Mouse (Mus musculus) ES-Bruce4 (cell line): ENCODE results near the gene Skil. TPM values are rescaled to one million over a fixed set of nuclear protein-coding genes. Genes with fewer than 3 reads are reported as not detected.

Experiments used
- H3K27ac ChIP-seq: 2 replicates; pipeline ENCODE4 v1.5.1; 2012; ENCODE audit warnings: low read length, inconsistent platforms; ENCODE audit not compliant: insufficient read depth
- H3K27me3 ChIP-seq: 2 replicates; pipeline ENCODE4 v1.6.1; 2012; ENCODE audit warnings: mild to moderate bottlenecking, low read length, inconsistent platforms; ENCODE audit not compliant: control insufficient read depth, poor library complexity, insufficient read depth, severe bottlenecking
- H3K36me3 ChIP-seq: 2 replicates; pipeline ENCODE4 v1.6.1; 2012; ENCODE audit warnings: inconsistent platforms, mild to moderate bottlenecking, low read length, moderate library complexity; ENCODE audit not compliant: control insufficient read depth, poor library complexity, insufficient read depth, severe bottlenecking
- H3K4me1 ChIP-seq: one replicate; pipeline ENCODE4 v1.8.1; 2011; ENCODE audit warnings: low read length; ENCODE audit not compliant: control insufficient read depth, insufficient read depth
- H3K4me3 ChIP-seq: 2 replicates; pipeline ENCODE4 v1.5.1; 2011; ENCODE audit warnings: low read depth, mild to moderate bottlenecking, low read length
- H3K9ac ChIP-seq: 2 replicates; pipeline ENCODE4 v1.6.1; 2012; ENCODE audit warnings: low read depth, mild to moderate bottlenecking, inconsistent platforms; ENCODE audit not compliant: poor library complexity, severe bottlenecking
- H3K9me3 ChIP-seq: replicated peaks from 2 replicates; pipeline ENCODE4 v1.6.1; 2012; ENCODE audit warnings: mild to moderate bottlenecking, low read length, inconsistent platforms; ENCODE audit not compliant: control insufficient read depth, poor library complexity, insufficient read depth, severe bottlenecking
- CTCF ChIP-seq: IDR thresholded peaks from one replicate; pipeline ENCODE4 v1.8.1; 2011; ENCODE audit warnings: low read depth, low read length
- EP300 ChIP-seq: IDR thresholded peaks from 2 replicates; pipeline ENCODE4 v1.6.1; 2011; ENCODE audit warnings: low read depth, low read length; ENCODE audit not compliant: insufficient read depth
- POLR2A ChIP-seq: IDR thresholded peaks from one replicate; pipeline ENCODE4 v1.8.1; 2011; ENCODE audit warnings: low read length; ENCODE audit not compliant: insufficient read depth
- polyA plus RNA-seq: library from polyadenylated mRNA; stranded (reverse); fragments of >200 nt; gene quantifications from 2 replicates; pipeline ENCODE4 v1.2.4, GENCODE M21; 2011; ENCODE audit warnings: low read depth; ENCODE audit not compliant: missing spikeins, insufficient read depth, insufficient read length

Skil gene
- polyA plus RNA-seq, result 64.4 and 69.6 TPM in 2 replicates

- Histone ChIP-seq H3K4me3 (peak within 1 kb of the TSS; percentile 96), H3K4me1 (peaks cover 7% of the 10 kb centered on the region), H3K27ac (peak within 1 kb of the TSS; percentile 80), H3K9me3 (no peaks in the 10 kb centered on the region), H3K9ac (peak within 1 kb of the TSS; percentile 98), H3K36me3 (peaks cover 18% of the 10 kb centered on the region), H3K27me3 (no peaks in the 10 kb centered on the region)
- no peak for TF ChIP-seq POLR2A
- TF ChIP-seq EP300, result no peak
- no peak for TF ChIP-seq CTCF
Observed at GRCm38 (mm10) chr3:31094531-31095178, at the start of gene Skil. Skil (plus strand) TSS chr3:31095058.

- no peak overlapping the region for H3K9ac ChIP-seq
- TF ChIP-seq CTCF, result no peak
- TF ChIP-seq EP300, result no peak
- no peak for TF ChIP-seq POLR2A
- H3K36me3 ChIP-seq, result peaks cover 27% of the 10 kb centered on the region
- H3K27ac ChIP-seq, result no peak overlapping the region
- no peak overlapping the region for H3K4me3 ChIP-seq
- no peaks in the 10 kb centered on the region for H3K9me3 ChIP-seq
- no peaks in the 10 kb centered on the region for H3K4me1 ChIP-seq
- no peaks in the 10 kb centered on the region for H3K27me3 ChIP-seq
Observed at GRCm38 (mm10) chr3:31047263-31047662, 47.6 kb upstream of the Skil start.

DNA sequence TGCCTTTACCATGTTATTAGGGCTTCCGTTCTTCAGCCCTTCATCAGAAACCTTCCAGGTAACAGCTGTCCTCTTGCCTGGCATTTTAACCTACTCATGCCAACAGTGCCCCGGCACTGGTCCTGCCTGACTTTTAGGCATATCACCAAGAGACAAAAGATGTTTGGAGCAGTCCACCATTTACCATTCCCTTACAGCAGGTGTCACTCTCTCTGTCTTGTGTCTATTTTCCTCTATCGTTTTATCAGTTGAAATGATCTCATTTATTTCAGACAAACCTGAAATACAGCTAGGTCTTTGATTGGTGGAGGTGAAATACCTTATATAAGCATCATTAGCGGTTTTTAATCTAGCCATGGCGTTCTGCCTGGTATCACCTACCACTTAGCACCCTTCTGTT, 45.8 kb upstream of the Skil start:
- Histone ChIP-seq H3K4me1 (no peaks in the 10 kb centered on the region), H3K9ac (no peak overlapping the region), H3K9me3 (no peaks in the 10 kb centered on the region), H3K27ac (no peak overlapping the region), H3K27me3 (no peaks in the 10 kb centered on the region), H3K4me3 (no peak overlapping the region), H3K36me3 (peaks cover 22% of the 10 kb centered on the region)
- TF ChIP-seq EP300 (no peak), POLR2A (no peak), CTCF (no peak)

DNA sequence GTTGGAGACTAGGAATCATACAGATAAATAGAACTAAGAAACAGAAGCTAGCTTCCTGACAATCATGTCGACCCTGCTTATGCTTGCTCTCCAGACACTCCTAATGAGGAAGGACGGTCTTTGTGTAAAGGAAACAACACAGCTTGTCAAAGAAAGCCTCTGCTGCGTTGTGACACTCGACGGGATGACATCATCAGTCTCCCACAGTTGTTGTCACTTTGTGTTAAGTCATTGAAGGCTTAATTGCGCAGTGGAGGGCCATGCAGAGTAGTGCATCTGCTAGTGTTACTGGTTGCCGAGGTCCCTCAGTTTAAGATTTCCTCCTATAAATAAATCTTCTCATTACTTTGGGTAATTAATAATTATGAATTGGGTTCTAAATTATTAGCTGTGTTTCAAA, 44.5 kb upstream of the Skil start:
- Histone ChIP-seq H3K27me3 (no peaks in the 10 kb centered on the region), H3K4me3 (no peak overlapping the region), H3K27ac (no peak overlapping the region), H3K9me3 (no peaks in the 10 kb centered on the region), H3K4me1 (no peaks in the 10 kb centered on the region), H3K36me3 (peaks cover 20% of the 10 kb centered on the region), H3K9ac (no peak overlapping the region)
- no peak for TF ChIP-seq EP300
- TF ChIP-seq CTCF, result no peak
- TF ChIP-seq POLR2A, result no peak

DNA sequence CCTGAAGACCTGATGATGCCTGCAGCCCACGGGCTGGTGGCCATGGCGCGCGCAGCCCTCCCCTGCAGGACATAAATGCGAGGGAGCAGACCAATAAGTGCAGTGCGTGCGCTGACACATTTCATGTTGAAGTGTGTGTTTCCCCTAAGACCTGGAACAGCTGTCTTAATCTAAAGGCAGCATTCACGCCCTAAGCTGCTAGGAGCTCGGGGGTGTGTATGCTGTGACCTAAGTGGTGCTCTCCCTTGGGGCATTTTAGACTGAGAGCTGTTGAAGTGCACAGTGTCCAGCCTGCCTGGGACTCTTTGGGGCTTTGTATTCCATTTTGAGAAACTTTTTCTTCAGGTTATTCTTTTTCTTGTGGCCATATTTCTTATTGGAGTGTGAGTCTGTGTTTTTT, 43.1 kb upstream of the Skil start:
- no peaks in the 10 kb centered on the region for H3K9me3 ChIP-seq
- H3K27me3 ChIP-seq, result no peaks in the 10 kb centered on the region
- no peak overlapping the region for H3K9ac ChIP-seq
- no peak overlapping the region for H3K27ac ChIP-seq
- H3K36me3 ChIP-seq, result peaks cover 20% of the 10 kb centered on the region
- no peaks in the 10 kb centered on the region for H3K4me1 ChIP-seq
- H3K4me3 ChIP-seq, result no peak overlapping the region
- TF ChIP-seq EP300 (no peak), CTCF (no peak), POLR2A (no peak)

DNA sequence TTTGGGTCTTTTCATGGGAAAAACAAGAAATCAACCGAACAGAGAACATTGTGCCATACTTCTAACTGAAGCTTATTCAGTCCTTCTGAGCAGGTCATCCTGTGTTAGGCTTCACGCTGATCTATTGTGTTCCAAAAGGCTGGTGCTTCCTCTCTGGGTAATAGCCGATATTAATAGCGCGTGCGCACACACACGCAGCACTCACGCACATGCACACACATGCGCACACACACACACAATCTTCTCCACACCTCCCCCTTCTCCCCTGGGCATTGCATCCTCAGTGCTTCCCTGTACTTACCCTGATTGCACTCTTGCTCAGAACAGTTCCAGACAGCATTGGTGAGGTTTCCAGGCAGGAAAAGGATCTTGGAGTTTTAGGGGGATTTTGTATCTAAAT, 41.7 kb upstream of the Skil start:
- H3K9ac ChIP-seq, result no peak overlapping the region
- H3K4me1 ChIP-seq, result no peaks in the 10 kb centered on the region
- no peaks in the 10 kb centered on the region for H3K27me3 ChIP-seq
- H3K9me3 ChIP-seq, result no peaks in the 10 kb centered on the region
- H3K4me3 ChIP-seq, result no peak overlapping the region
- TF ChIP-seq POLR2A (no peak), EP300 (no peak), CTCF (no peak)
- peaks cover 18% of the 10 kb centered on the region for H3K36me3 ChIP-seq
- no peak overlapping the region for H3K27ac ChIP-seq
